8 mouse cellular contexts compared by ENCODE assay signal in the genomic region with DNA sequence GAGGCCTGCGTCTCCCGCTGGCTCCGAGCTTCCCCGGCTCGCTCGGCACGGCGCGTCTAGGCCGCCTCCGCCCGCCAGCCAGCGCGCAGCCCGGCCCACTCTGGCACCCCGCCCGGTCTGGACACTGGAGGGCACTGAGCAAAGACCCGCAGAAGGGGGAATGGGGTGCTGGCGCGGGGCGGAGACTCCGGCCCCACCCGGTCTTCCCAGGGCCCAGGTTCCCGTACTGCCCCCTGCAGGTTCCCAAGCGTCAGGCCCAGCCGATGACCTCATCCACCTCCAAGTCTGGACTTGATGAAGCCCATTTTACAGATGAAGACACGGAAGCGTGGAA. TPM values are rescaled to one million over a fixed set of nuclear protein-coding genes. Genes with fewer than 3 reads are reported as not detected.
A peak's percentile ranks its signal among the peaks of the same experiment; 100 is the strongest.
DNase-seq lines count a peak whose midpoint lies in the region; ATAC-seq and TF ChIP-seq lines count a peak whose summit lies in the region.

No protein-coding gene starts in this region.

- peak overlapping the region; percentile 76 to 81 (median 79) for H3K4me3 ChIP-seq in CH12.LX (replicated peaks in 1 of 3; ENCODE audit: low read depth in 2 of 3, low read length in 2 of 3, poor library complexity in 1 of 3)
- peak overlapping the region; percentile 39 for H3K4me3 ChIP-seq in forebrain, embryonic 11.5 days (ENCODE audit: low read depth, low read length)
- H3K4me3 ChIP-seq in heart, postnatal 0 days (ENCODE audit: low read depth, low read length), result peak overlapping the region; percentile 61
- peak overlapping the region; percentile 66 for H3K4me3 ChIP-seq in liver, embryonic 15.5 days (replicated peaks)
- peak overlapping the region; percentile 42 for H3K4me3 ChIP-seq in neural tube, embryonic 12.5 days

- no peaks in the 10 kb centered on the region for H3K9me3 ChIP-seq in CH12.LX (replicated peaks; ENCODE audit: low read length)
- H3K9me3 ChIP-seq in forebrain, embryonic 11.5 days (ENCODE audit: control insufficient read depth, low read length), result no peaks in the 10 kb centered on the region
- no peaks in the 10 kb centered on the region for H3K9me3 ChIP-seq in heart, postnatal 0 days (replicated peaks; ENCODE audit: control insufficient read depth, low read length)
- H3K9me3 ChIP-seq in liver, embryonic 15.5 days (replicated peaks), result no peaks in the 10 kb centered on the region
- H3K9me3 ChIP-seq in neural tube, embryonic 12.5 days, result no peaks in the 10 kb centered on the region

- peak overlapping the region; percentile 42; the same call in 1 of the 2 replicates for H3K4me2 ChIP-seq in CH12.LX (ENCODE audit: insufficient read depth, low read depth, poor library complexity, severe bottlenecking)
- peak overlapping the region; percentile 71 for H3K4me2 ChIP-seq in forebrain, embryonic 11.5 days (ENCODE audit: low read depth, low read length, severe bottlenecking)
- H3K4me2 ChIP-seq in heart, postnatal 0 days (ENCODE audit: low read depth, low read length), result peak overlapping the region; percentile 82
- H3K4me2 ChIP-seq in liver, embryonic 15.5 days, result peak overlapping the region; percentile 97
- H3K4me2 ChIP-seq in neural tube, embryonic 12.5 days (replicated peaks), result peak overlapping the region; percentile 75

- peak overlapping the region; percentile 96 for H3K9ac ChIP-seq in CH12.LX (ENCODE audit: insufficient read depth, low read depth)
- H3K9ac ChIP-seq in forebrain, embryonic 11.5 days (ENCODE audit: low read length), result peak overlapping the region; percentile 78
- H3K9ac ChIP-seq in heart, postnatal 0 days (replicated peaks; ENCODE audit: low read depth, low read length), result peak overlapping the region; percentile 85
- H3K9ac ChIP-seq in liver, embryonic 15.5 days, result peak overlapping the region; percentile 77
- H3K9ac ChIP-seq in neural tube, embryonic 12.5 days, result peak overlapping the region; percentile 68

- in situ Hi-C loops in CH12.LX (cut with MboI; ENCODE audit: low pct_ligation_motif_present, low pct_unique_long_range_greater_than_20kb, low sequenced_read_pairs), result loop anchor here (10.0 kb wide), 1 partner anchor 143 kb away; no protein-coding TSS in a partner anchor

- peak; percentile 93 for DNase-seq in CH12.LX (ENCODE audit: extremely low read depth)
- DNase-seq in c-Kit-positive CD71-positive TER-119-positive erythroid progenitor cells, embryonic 14.5 days (ENCODE audit: low spot score), result peak; percentile 83
- peak; percentile 88 for DNase-seq in forebrain, embryonic 11.5 days (ENCODE audit: low spot score)
- peak; percentile 78 for DNase-seq in heart, postnatal 0 days (ENCODE audit: low spot score)
- DNase-seq in kidney, postnatal 4 days, result peak; percentile 94 to 96
- peak; percentile 44 for DNase-seq in telencephalon, adult 2 months (ENCODE audit: low read depth, low spot score)

- peak overlapping the region; percentile 44; the same call in 1 of the 2 replicates for H3K27ac ChIP-seq in CH12.LX (ENCODE audit: insufficient read depth, low read depth)
- H3K27ac ChIP-seq in forebrain, embryonic 11.5 days (ENCODE audit: low read depth, low read length), result 0 out of 2 replicates have a peak overlapping the region, but pooled peaks have one; percentile 27
- peak overlapping the region; percentile 82 for H3K27ac ChIP-seq in heart, postnatal 0 days (ENCODE audit: low read depth)
- H3K27ac ChIP-seq in liver, embryonic 15.5 days (replicated peaks), result peak overlapping the region; percentile 88
- no peak overlapping the region for H3K27ac ChIP-seq in neural tube, embryonic 12.5 days

- peak; percentile 76 for TF ChIP-seq POLR2A in CH12.LX (IDR thresholded peaks at IDR 0.05; ENCODE audit: low read depth, low read length)

- ATAC-seq in forebrain, embryonic 11.5 days (replicated peaks; ENCODE audit: low FRiP score), result peak; percentile 84
- ATAC-seq in heart, postnatal 0 days (ENCODE audit: insufficient read depth, low read depth), result peak; percentile 92
- ATAC-seq in liver, embryonic 15.5 days (ENCODE audit: insufficient read depth), result peak; percentile 83
- peak; percentile 84 for ATAC-seq in neural tube, embryonic 12.5 days (ENCODE audit: low FRiP score, low read depth)

- no peak for TF ChIP-seq EP300 in CH12.LX (IDR thresholded peaks at IDR 0.05; ENCODE audit: low read length)
- no peak for TF ChIP-seq EP300 in heart, postnatal 0 days (IDR thresholded peaks at IDR 0.05; ENCODE audit: low read depth)

- H3K36me3 ChIP-seq in CH12.LX (replicated peaks in 1 of 2; ENCODE audit: control insufficient read depth in 1 of 2, insufficient read depth in 1 of 2, low read length in 1 of 2), result peaks cover 10 to 29% of the 10 kb centered on the region in 2 experiments
- H3K36me3 ChIP-seq in forebrain, embryonic 11.5 days (ENCODE audit: control insufficient read depth, insufficient read depth, low read length), result no peaks in the 10 kb centered on the region
- peaks cover 14% of the 10 kb centered on the region for H3K36me3 ChIP-seq in heart, postnatal 0 days (replicated peaks; ENCODE audit: control insufficient read depth, insufficient read depth, low read length)
- H3K36me3 ChIP-seq in liver, embryonic 15.5 days (replicated peaks), result peaks cover 8% of the 10 kb centered on the region
- no peaks in the 10 kb centered on the region for H3K36me3 ChIP-seq in neural tube, embryonic 12.5 days

- H3K4me1 ChIP-seq in CH12.LX (ENCODE audit: control insufficient read depth in 1 of 2, insufficient read depth in 2 of 2), result peaks cover 0 to 16% of the 10 kb centered on the region in 2 experiments; a peak in 3 of 4 replicates
- no peaks in the 10 kb centered on the region; the same call in 1 of the 2 replicates for H3K4me1 ChIP-seq in forebrain, embryonic 11.5 days (replicated peaks; ENCODE audit: control insufficient read depth, insufficient read depth, low read length)
- H3K4me1 ChIP-seq in heart, postnatal 0 days (ENCODE audit: control insufficient read depth, insufficient read depth), result 0 out of 2 replicates have a peak, but pooled peaks cover 5% of the 10 kb centered on the region
- peaks cover 29% of the 10 kb centered on the region for H3K4me1 ChIP-seq in liver, embryonic 15.5 days (replicated peaks)
- H3K4me1 ChIP-seq in neural tube, embryonic 12.5 days, result peaks cover 10% of the 10 kb centered on the region; the same call in 1 of the 2 replicates

- H3K79me2 ChIP-seq in CH12.LX (replicated peaks; ENCODE audit: control insufficient read depth, extremely low read depth, insufficient read depth, poor library complexity, severe bottlenecking), result no peaks in the 10 kb centered on the region

- 6% methylated on average over 28 of the region's 28 CpGs for WGBS in forebrain, embryonic 11.5 days
- WGBS in heart, postnatal 0 days, result 5% methylated on average over 28 of the region's 28 CpGs
- WGBS in liver, embryonic 15.5 days (ENCODE audit: insufficient replicate concordance), result 1% methylated on average over 27 of the region's 28 CpGs
- 7% methylated on average over 28 of the region's 28 CpGs for WGBS in neural tube, embryonic 12.5 days

- 0 out of 2 replicates have a peak, but pooled peaks have one; percentile 3 for TF ChIP-seq RAD21 in CH12.LX (IDR thresholded peaks at IDR 0.05; ENCODE audit: low read depth, low read length)

- dilution Hi-C loops in CH12.LX (cut with MboI; ENCODE audit: extremely low pct_ligation_motif_present, extremely low pct_unique_long_range_greater_than_20kb, low sequenced_read_pairs), result no loop called here

- no peaks in the 10 kb centered on the region for H3K27me3 ChIP-seq in CH12.LX (replicated peaks)
- no peaks in the 10 kb centered on the region for H3K27me3 ChIP-seq in forebrain, embryonic 11.5 days (ENCODE audit: control insufficient read depth, insufficient read depth, low read length)
- no peaks in the 10 kb centered on the region for H3K27me3 ChIP-seq in heart, postnatal 0 days (ENCODE audit: control insufficient read depth, insufficient read depth, low read length)
- H3K27me3 ChIP-seq in liver, embryonic 15.5 days, result no peaks in the 10 kb centered on the region
- H3K27me3 ChIP-seq in neural tube, embryonic 12.5 days (replicated peaks), result no peaks in the 10 kb centered on the region; the same call in 1 of the 2 replicates

- peak; percentile 42 to 67 for TF ChIP-seq CTCF in CH12.LX (conservative IDR thresholded peaks at IDR 0.05 in 1 of 2, IDR thresholded peaks at IDR 0.05 in 1 of 2; ENCODE audit: low read depth in 2 of 2, low read length in 2 of 2)
- peak; percentile 60 for TF ChIP-seq CTCF in heart, postnatal 0 days (IDR thresholded peaks at IDR 0.05; ENCODE audit: low read depth)

RNA-seq across cellular contexts. Expression of a gene that starts 0.4 kb away (rescaled TPM):
- 8.8 and 10.9 TPM in 2 replicates for total RNA-seq in CH12.LX (2012; rRNA removed)
- total RNA-seq in CH12.LX (2014; rRNA removed), result 8.0 and 8.8 TPM in 2 replicates
- 12.6 and 15.4 TPM in 2 replicates for polyA plus RNA-seq in CH12.LX (2012; ENCODE audit: insufficient read length, low read depth)
- 3.2 and 3.6 TPM in 2 replicates for polyA plus RNA-seq in forebrain, embryonic 11.5 days (2014; fragmentation: Nextera tagmentation; extraction: Ambion mirVana)
- total RNA-seq in heart, postnatal 0 days (2014; rRNA removed; ENCODE audit: low replicate concordance), result 10.4 and 15.4 TPM in 2 replicates
- polyA plus RNA-seq in heart, postnatal 0 days (2015; fragmentation: Nextera tagmentation; extraction: Ambion mirVana), result 8.9 and 10.2 TPM in 2 replicates
- polyA plus RNA-seq in liver, embryonic 15.5 days (2015; fragmentation: Nextera tagmentation; extraction: Ambion mirVana), result 4.1 and 4.2 TPM in 2 replicates
- polyA plus RNA-seq in neural tube, embryonic 12.5 days (2016; fragmentation: Nextera tagmentation; extraction: Ambion mirVana), result 3.7 and 3.8 TPM in 2 replicates

RNA-seq across cellular contexts. Expression of a gene that starts 16.7 kb away (rescaled TPM):
- total RNA-seq in CH12.LX (2012; rRNA removed), result 0.13 TPM in 1 of 2 replicates, not detected in the other
- total RNA-seq in CH12.LX (2014; rRNA removed), result 0.09 TPM in 1 of 2 replicates, not detected in the other
- 0.21 and 0.26 TPM in 2 replicates for polyA plus RNA-seq in CH12.LX (2012; ENCODE audit: insufficient read length, low read depth)
- 0.16 TPM in 2 replicates for polyA plus RNA-seq in forebrain, embryonic 11.5 days (2014; fragmentation: Nextera tagmentation; extraction: Ambion mirVana)
- not detected in 2 replicates for total RNA-seq in heart, postnatal 0 days (2014; rRNA removed; ENCODE audit: low replicate concordance)
- 0.07 and 0.10 TPM in 2 replicates for polyA plus RNA-seq in heart, postnatal 0 days (2015; fragmentation: Nextera tagmentation; extraction: Ambion mirVana)
- 0.07 TPM in 1 of 2 replicates, not detected in the other for polyA plus RNA-seq in liver, embryonic 15.5 days (2015; fragmentation: Nextera tagmentation; extraction: Ambion mirVana)
- 0.09 and 0.14 TPM in 2 replicates for polyA plus RNA-seq in neural tube, embryonic 12.5 days (2016; fragmentation: Nextera tagmentation; extraction: Ambion mirVana)

RNA-seq across cellular contexts. Expression of a gene that starts 20.4 kb away (rescaled TPM):
- total RNA-seq in CH12.LX (2012; rRNA removed), result 0.38 and 0.72 TPM in 2 replicates
- total RNA-seq in CH12.LX (2014; rRNA removed), result 0.23 TPM in 2 replicates
- 0.82 and 1.1 TPM in 2 replicates for polyA plus RNA-seq in CH12.LX (2012; ENCODE audit: insufficient read length, low read depth)
- 6.7 and 9.6 TPM in 2 replicates for polyA plus RNA-seq in forebrain, embryonic 11.5 days (2014; fragmentation: Nextera tagmentation; extraction: Ambion mirVana)
- total RNA-seq in heart, postnatal 0 days (2014; rRNA removed; ENCODE audit: low replicate concordance), result 1.7 and 2.1 TPM in 2 replicates
- polyA plus RNA-seq in heart, postnatal 0 days (2015; fragmentation: Nextera tagmentation; extraction: Ambion mirVana), result 0.49 and 0.69 TPM in 2 replicates
- polyA plus RNA-seq in liver, embryonic 15.5 days (2015; fragmentation: Nextera tagmentation; extraction: Ambion mirVana), result 16.4 and 18.6 TPM in 2 replicates
- 12.2 and 13.8 TPM in 2 replicates for polyA plus RNA-seq in neural tube, embryonic 12.5 days (2016; fragmentation: Nextera tagmentation; extraction: Ambion mirVana)

RNA-seq across cellular contexts. Expression of a gene that starts 27.5 kb away (rescaled TPM):
- total RNA-seq in CH12.LX (2012; rRNA removed), result not detected in 2 replicates
- not detected in 2 replicates for total RNA-seq in CH12.LX (2014; rRNA removed)
- polyA plus RNA-seq in CH12.LX (2012; ENCODE audit: insufficient read length, low read depth), result not detected in 2 replicates
- polyA plus RNA-seq in forebrain, embryonic 11.5 days (2014; fragmentation: Nextera tagmentation; extraction: Ambion mirVana), result not detected in 2 replicates
- not detected in 2 replicates for total RNA-seq in heart, postnatal 0 days (2014; rRNA removed; ENCODE audit: low replicate concordance)
- 2.0 TPM in 1 of 2 replicates, not detected in the other for polyA plus RNA-seq in heart, postnatal 0 days (2015; fragmentation: Nextera tagmentation; extraction: Ambion mirVana)
- polyA plus RNA-seq in liver, embryonic 15.5 days (2015; fragmentation: Nextera tagmentation; extraction: Ambion mirVana), result not detected in 2 replicates
- not detected in 2 replicates for polyA plus RNA-seq in neural tube, embryonic 12.5 days (2016; fragmentation: Nextera tagmentation; extraction: Ambion mirVana)

RNA-seq across cellular contexts. Expression of a gene that starts 34.1 kb away (rescaled TPM):
- 11.9 and 13.4 TPM in 2 replicates for total RNA-seq in CH12.LX (2012; rRNA removed)
- 6.5 and 8.3 TPM in 2 replicates for total RNA-seq in CH12.LX (2014; rRNA removed)
- polyA plus RNA-seq in CH12.LX (2012; ENCODE audit: insufficient read length, low read depth), result 27.1 and 39.0 TPM in 2 replicates
- 25.9 and 26.2 TPM in 2 replicates for polyA plus RNA-seq in forebrain, embryonic 11.5 days (2014; fragmentation: Nextera tagmentation; extraction: Ambion mirVana)
- total RNA-seq in heart, postnatal 0 days (2014; rRNA removed; ENCODE audit: low replicate concordance), result 17.6 and 18.6 TPM in 2 replicates
- 4.3 and 5.2 TPM in 2 replicates for polyA plus RNA-seq in heart, postnatal 0 days (2015; fragmentation: Nextera tagmentation; extraction: Ambion mirVana)
- polyA plus RNA-seq in liver, embryonic 15.5 days (2015; fragmentation: Nextera tagmentation; extraction: Ambion mirVana), result 5.1 and 5.8 TPM in 2 replicates
- polyA plus RNA-seq in neural tube, embryonic 12.5 days (2016; fragmentation: Nextera tagmentation; extraction: Ambion mirVana), result 22.1 and 25.5 TPM in 2 replicates

Comparison
In these comparisons a context has a peak if more than half of its experiments do, and no peak if none do; other contexts are left out.
1. DNase-seq: peak in every context shown above with its lines; median percentile 95 in kidney, postnatal 4 days; 93 in CH12.LX; 88 in forebrain, embryonic 11.5 days; 83 in c-Kit-positive CD71-positive TER-119-positive erythroid progenitor cells, embryonic 14.5 days; 78 in heart, postnatal 0 days; 44 in telencephalon, adult 2 months.
2. H3K4me2 ChIP-seq: peak in every context shown above with its lines; median percentile 97 in liver, embryonic 15.5 days; 82 in heart, postnatal 0 days; 75 in neural tube, embryonic 12.5 days; 71 in forebrain, embryonic 11.5 days; 42 in CH12.LX.